Mouse (Mus musculus): Measurements from ENCODE around the gene Cdr2l.

DNA sequence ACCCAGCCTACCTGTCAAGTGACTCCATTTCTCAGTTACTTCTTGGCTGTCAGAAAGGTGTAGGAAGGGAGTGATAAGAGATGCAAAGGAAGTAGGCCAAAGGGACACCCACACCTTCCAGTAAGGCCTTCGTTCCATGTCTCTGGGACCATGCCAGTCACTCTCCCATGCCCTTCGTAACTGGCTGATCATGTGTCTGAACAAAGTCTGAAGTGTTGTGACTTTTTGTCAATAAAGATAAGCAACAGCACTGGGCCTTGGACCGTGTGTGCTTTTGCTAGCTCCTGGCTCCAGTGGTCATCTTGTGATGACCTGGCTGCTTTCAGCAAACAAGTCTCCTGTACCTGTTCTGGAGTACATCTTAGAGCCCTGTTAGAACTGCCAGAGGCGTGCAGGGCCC lies 51.1 kb downstream of the Cdr2l start:
- TF ChIP-seq GATA1 (IDR thresholded peaks at IDR 0.05; ENCODE audit: low read length) (no peak), TAL1 (IDR thresholded peaks at IDR 0.05; ENCODE audit: low read length) (no peak)
